Mouse (Mus musculus) bone marrow, adult 2 months (tissue): ENCODE data around the gene Slc24a2. TPM values are rescaled to one million over a fixed set of nuclear protein-coding genes. Genes with fewer than 3 reads are reported as not detected.

Experiments used
- H3K27ac ChIP-seq: fragments of 200-500 bp; 2 replicates; pipeline ENCODE4 v1.5.1; 2012; ENCODE audit warnings: low read depth, mild to moderate bottlenecking, control low read depth, inconsistent platforms, low read length; ENCODE audit not compliant: control insufficient read depth, poor library complexity, insufficient read depth
- H3K4me1 ChIP-seq: fragments of 200-500 bp; 2 replicates; pipeline ENCODE4 v1.6.1; 2011; ENCODE audit warnings: low read length; ENCODE audit not compliant: control insufficient read depth, insufficient read depth
- H3K4me3 ChIP-seq: fragments of 200-500 bp; replicated peaks from 2 replicates; pipeline ENCODE3; 2011; ENCODE audit warnings: mild to moderate bottlenecking, low read depth, low read length, control low read depth; ENCODE audit not compliant: control insufficient read depth
- CTCF ChIP-seq: fragments of 200-500 bp; IDR thresholded peaks from 2 replicates; pipeline ENCODE4 v1.5.1; 2011; ENCODE audit warnings: low read length, control low read depth; ENCODE audit not compliant: control insufficient read depth, insufficient read depth
- POLR2A ChIP-seq: fragments of 200-500 bp; IDR thresholded peaks from 2 replicates; pipeline ENCODE4 v1.6.1; 2011; ENCODE audit warnings: low read depth, mild to moderate bottlenecking, control low read depth, low read length, borderline replicate concordance; ENCODE audit not compliant: control insufficient read depth
- WGBS: fragments of 180-500 bp; shearing (Covaris S2); methylation state at CpG from one replicate; pipeline ENCODE4 v1.1.7; 2018; 5-methylcytosine and 5-hydroxymethylcytosine counted together
- polyA plus RNA-seq: library from polyadenylated mRNA; stranded (reverse); fragments of >200 nt; gene quantifications from 2 replicates; pipeline ENCODE4 v1.2.4, GENCODE M21; 2011; ENCODE audit warnings: low replicate concordance; ENCODE audit not compliant: missing spikeins, insufficient read depth, insufficient read length

The Slc24a2 gene
- polyA plus RNA-seq, 1 experiment, result not detected

GRCm38 (mm10) chr4:86943296-86943695 lies 287.0 kb downstream of the Slc24a2 start:
- Histone ChIP-seq H3K4me3 (no peak overlapping the region), H3K4me1 (no peaks in the 10 kb centered on the region), H3K27ac (no peak overlapping the region)
- TF ChIP-seq CTCF (no peak), POLR2A (no peak)
- 68% methylated on average over 6 of the region's 6 CpGs for WGBS

DNA sequence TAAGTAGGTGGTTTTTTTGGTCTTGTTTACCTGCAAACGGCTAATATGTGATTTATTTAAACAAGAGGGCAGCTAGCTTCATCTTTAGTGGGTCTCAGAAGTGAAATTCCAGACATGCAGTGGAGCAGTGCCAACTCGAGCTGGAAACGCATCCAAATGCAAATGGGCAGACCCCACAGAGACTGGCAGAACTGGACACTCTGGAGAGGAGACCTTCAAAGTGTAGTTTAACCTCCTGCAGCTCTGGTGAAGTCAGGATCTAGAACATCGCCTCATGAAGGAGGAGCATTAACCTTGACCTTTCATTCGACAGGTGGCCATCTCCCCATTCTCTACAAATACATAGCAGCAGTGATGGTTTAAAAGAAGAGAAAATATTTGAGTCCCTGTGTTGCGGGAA lies 287.6 kb downstream of the Slc24a2 start:
- H3K4me3 ChIP-seq, result no peak overlapping the region
- no peaks in the 10 kb centered on the region for H3K4me1 ChIP-seq
- 79% methylated on average over 6 of the region's 6 CpGs for WGBS
- TF ChIP-seq POLR2A (no peak), CTCF (no peak)
- H3K27ac ChIP-seq, result no peak overlapping the region

- 55% methylated on average over 3 of the region's 3 CpGs for WGBS
- no peak overlapping the region for H3K27ac ChIP-seq
- no peak overlapping the region for H3K4me3 ChIP-seq
- no peaks in the 10 kb centered on the region for H3K4me1 ChIP-seq
- no peak for TF ChIP-seq CTCF
- TF ChIP-seq POLR2A, result no peak
These were observed 293.6 kb downstream of the Slc24a2 start for GRCm38 (mm10) chr4:86936706-86937105.

- no peak overlapping the region for H3K4me3 ChIP-seq
- 86% methylated on average over 9 of the region's 9 CpGs for WGBS
These were observed 294.1 kb downstream of the Slc24a2 start for GRCm38 (mm10) chr4:86936217-86936616.

More at GRCm38 (mm10) chr4:86936217-86936616, 294.1 kb downstream of the Slc24a2 start:
- TF ChIP-seq POLR2A (no peak), CTCF (no peak)
- no peaks in the 10 kb centered on the region for H3K4me1 ChIP-seq
- H3K27ac ChIP-seq, result no peak overlapping the region
